Mouse (Mus musculus): ENCODE measurements at regions not wholly inside any gene's neighbourhood (a gene's known extent, or its start where the extent isn't known, plus 50 kb on each side); places are given as distances from the start of the nearest gene placed in this dataset.

DNA sequence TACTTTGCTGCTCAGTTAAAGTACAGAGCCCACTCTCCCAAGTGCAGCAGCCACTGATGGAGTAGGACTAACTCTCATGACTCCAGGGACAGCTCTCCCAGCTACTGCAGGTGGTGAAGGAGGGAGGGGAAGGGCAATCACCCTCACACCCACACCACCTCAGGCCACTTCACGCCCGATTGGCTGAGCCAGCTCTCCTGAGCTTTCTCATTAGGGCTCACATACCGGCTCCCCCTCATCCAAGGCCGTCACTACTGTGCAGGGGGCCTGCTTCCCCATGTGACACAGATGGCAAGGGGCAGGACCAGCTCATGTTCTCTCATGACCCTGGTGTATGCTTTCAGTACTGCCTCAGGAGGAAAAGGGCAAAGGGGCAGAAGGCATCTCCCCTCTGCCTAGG lies 87.8 kb upstream of the Rgmb start:
- TF ChIP-seq CTCF (IDR thresholded peaks at IDR 0.05; ENCODE audit: control insufficient read depth, insufficient read depth, insufficient replicate concordance, low read depth, low read length) (no peak), POLR2A (IDR thresholded peaks at IDR 0.05; ENCODE audit: control insufficient read depth, low read depth, low read length) (no peak)

Measured in testis, adult 2 months (tissue).